Mouse (Mus musculus) Muller cell, postnatal 12 days (primary cell): ENCODE data around the gene Dgkg.

Source experiments
- DNase-seq: peaks from one replicate; pipeline ENCODE4 v3.0.0-alpha.2; 2015; ENCODE audit errors: inconsistent ontology term

The Dgkg gene

DNA sequence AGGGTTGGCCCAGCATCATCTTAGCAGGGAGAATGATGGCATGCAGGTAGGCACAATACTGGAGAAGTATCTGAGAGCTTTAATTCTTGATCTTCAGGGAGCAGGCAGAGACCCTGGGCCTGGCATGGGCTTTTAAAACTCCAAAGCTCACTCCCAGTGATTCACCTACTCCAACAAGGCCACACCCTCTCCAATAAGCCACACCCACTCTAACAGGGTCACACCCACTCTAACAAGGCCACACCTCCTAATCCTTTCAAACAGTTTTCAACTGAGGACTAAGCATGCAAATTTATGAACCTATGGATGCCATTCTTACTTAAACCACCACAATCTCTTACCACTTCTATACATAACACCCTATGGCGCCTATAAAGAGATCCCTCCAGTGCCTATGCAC lies 11.8 kb downstream of the Dgkg start:
- DNase-seq: no peak

DNA sequence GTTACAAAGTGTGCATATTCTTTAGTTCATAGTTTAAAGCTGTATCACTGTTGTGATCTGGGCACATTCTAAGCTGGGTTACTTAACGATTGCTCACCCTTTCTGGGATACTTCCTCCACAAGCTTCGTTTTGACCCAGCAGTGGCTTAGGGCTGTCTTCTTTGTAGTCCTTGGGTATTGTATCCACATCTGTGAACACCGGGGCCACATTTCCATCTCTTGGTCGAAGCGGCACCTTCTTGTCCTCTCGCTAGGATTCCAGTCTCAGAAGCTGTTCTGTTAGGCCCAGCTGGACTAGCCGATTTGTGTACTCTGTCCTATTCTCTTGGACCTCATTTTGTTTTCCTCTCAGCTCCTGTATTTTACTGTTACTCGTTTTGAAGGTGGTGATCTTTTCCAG lies 13.6 kb downstream of the Dgkg start:
- no peak for DNase-seq

DNA sequence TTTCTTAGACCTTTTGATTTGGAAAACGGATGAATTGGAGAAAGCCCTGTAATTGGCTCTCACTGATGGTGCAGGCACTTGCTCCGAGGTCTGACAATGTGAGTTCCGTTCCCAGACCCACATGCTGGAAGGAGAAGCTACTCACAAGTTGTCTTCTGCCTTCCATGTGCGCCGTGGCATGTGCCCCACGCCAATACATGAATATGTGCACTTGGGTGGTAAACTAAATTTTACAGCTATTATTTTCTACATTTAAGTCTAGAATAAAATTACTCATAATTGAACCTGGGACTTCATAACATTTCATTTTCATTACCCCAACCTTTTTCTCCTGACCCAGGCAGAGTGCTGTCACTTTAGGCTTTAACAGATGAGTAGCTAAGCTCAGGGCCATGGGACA lies 14.1 kb downstream of the Dgkg start:
- DNase-seq: no peak

DNA sequence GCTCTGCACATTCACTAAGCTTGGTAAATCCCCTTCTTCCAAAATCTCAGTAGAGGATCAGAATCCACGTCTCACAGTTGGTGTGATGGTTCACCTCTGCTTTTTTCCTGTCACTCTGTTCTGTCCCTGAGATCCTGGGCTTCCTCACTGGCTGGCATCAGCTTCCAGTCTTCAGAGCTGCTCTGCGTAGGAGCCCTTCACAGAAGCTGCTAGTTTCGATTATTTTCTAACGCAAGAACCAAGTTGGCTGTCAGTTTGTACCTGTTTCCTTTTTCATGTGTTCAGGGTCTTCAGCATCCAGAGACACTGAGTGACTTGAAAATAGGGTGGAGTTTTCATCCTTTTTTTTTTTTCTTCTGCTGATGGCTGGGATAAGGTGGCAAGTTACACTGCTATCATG lies 15.0 kb downstream of the Dgkg start:
- no peak for DNase-seq

DNA sequence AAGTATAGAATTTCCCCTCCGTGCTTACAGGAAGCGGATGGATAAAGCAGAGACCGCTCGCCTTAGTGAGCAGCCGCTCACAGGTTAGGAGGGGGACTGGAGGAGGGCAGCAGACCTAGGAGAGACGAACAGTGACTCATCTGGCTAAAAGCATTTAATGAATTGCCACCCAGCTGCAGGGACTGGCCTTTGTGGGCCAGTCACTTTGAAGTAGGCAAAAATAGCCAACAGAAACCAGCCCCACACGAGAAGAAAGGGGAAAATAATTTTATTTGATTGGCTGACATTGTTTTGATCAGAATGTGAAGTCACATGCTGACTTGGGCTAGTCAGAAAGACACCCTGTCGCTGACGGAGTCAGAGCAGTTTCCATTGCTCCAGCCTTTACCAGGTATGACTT lies 15.4 kb downstream of the Dgkg start:
- DNase-seq: no peak

DNA sequence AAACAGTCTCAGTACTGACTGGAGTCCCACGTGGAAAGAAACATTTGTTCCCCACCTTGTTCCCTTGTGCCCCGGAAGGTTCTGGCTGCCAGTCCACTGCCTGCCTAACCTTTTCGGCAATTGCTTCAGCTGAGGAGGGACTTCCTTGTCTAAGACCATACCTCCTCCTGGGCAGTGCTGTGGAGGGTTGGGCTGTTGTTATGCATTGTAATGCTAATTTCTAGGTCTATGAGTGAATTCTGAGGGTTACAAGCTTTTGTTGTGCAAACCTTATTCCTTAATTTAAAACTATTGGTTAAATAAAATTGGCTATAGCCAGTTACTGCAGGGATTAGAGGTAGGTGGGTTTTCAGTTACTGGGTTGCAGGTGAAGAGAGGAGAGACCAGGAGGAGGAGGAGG lies 19.7 kb downstream of the Dgkg start:
- DNase-seq: no peak

DNA sequence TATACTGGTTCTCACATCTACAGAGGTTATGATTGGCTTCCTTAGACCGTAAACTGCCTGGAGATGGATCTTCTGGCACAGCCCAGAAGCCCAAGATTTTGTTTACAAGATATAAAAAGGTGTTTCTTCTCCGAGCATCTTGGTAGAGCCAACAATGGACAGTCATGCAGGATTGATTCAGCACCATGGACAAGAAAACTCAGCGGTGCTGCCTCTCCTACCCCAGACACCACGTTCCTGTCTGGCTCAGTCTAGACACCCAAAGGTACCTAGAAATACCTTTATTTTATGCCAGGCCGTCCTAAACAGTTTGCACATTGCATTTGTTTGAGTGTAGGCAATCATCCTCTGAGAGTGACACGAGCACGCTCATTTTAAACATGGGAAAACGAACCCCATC lies 21.3 kb downstream of the Dgkg start:
- DNase-seq: no peak

DNA sequence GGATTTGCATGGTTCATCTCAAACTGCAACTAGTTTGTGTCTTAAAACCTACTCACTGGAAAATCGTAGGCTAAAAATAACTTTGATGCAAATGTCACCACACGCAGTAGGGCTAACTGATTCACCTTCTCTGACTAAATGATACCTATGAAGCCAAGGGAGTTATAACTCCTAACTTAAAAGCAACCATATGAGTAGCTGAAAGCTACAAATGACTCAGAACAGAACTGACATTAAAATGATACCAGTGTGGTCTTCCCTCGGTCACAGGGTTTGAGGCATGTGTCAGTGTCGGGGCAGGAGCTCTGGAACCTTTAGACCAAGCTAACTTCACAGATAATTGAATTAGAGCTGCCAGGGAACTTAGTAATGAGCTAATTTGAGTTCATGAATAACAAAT lies 24.0 kb downstream of the Dgkg start:
- no peak for DNase-seq

DNA sequence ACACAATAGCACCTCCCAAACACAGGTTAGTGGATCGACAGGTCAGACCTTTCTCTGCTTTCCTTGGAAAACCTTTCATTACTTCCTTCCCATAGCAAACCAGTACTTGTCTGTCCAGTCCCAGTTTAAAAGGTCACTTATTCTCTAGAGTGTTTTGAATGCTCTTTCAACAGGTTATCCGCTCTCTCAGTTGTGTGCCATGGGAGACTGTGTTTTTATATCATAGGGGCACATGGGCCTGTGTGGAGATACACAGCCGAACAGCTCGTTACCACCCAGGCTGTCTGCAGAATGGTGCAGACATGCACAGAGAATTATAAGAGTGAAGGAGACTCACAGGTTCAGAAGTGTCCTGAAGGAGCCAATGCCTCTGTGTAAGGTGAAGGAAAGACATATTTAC lies 26.7 kb downstream of the Dgkg start:
- no peak for DNase-seq

DNA sequence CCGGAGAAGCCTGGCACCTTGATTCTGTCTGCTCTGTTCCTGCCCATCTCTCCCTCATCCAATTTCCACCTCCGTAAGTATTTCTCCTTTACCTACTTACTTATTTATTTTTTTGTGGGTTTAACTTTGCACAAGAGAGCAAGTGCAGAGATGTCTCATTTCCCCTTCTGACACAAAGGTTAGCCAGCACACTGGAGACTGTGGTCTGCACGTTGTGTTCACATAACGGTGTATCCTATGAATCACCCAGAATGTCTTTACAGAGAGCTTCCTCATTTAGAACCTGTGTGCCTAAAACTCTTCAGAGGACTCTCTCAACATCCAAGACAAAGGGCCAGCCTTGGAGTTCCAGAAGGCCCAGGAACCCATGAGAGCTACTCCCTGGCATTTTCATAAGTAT lies 27.1 kb downstream of the Dgkg start:
- DNase-seq: no peak

DNA sequence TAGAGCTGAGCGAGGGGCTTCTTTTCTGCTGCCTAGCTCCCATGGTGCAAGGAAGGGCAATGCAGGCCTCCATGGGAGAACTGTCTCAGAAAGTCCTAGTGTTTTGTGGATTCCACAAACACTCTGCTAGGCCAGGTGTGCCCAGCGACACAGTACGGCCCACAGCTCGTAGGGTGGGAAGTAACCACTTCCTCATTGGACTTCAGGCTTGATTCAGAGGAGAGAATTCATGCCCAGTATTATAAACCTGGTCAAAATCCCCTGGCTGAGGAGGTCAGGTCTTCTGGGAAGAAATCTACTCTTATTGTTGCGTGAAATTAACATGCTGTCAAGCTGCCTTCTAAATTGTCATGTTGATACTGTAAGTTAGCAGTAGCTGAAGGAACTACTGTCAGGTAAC lies 31.0 kb downstream of the Dgkg start:
- DNase-seq: no peak

DNA sequence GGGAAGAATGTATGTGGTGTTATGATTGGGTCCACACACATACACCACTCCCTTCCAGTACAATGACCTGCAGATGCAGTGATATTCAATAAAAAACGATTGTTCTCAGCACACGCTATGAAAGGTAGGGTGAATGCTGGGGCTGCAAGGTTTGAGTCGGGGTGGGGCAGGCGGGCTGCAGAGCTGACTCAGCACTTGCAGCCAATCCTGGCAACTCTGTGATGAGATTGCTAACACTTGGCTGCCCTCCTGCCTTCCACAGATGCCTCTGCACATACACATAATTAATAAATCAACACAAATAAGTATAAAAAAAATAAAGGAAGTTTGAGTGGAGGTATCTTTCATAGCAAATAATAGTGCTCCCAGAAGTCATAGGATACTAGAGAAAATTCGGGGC lies 31.6 kb downstream of the Dgkg start:
- DNase-seq: no peak

DNA sequence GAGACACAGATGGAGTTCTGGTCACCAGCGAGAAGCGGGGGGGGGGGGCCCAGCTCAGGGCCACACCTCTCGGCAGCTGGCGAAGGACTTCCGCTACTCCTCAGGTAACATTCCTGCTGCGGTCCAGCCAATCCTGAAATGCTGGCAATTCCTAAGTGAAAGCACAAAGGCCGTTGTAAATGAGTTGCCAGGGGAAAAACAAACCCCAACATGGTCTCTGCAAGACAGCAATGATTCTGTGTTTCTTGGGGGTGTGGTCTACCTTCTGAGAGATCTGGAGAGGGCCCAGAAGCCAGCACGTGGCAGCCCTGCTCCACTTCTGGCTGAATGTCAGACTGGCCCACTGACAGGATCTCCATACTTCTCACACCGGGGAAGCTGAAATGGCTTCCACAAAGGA lies 34.7 kb downstream of the Dgkg start:
- DNase-seq: no peak

DNA sequence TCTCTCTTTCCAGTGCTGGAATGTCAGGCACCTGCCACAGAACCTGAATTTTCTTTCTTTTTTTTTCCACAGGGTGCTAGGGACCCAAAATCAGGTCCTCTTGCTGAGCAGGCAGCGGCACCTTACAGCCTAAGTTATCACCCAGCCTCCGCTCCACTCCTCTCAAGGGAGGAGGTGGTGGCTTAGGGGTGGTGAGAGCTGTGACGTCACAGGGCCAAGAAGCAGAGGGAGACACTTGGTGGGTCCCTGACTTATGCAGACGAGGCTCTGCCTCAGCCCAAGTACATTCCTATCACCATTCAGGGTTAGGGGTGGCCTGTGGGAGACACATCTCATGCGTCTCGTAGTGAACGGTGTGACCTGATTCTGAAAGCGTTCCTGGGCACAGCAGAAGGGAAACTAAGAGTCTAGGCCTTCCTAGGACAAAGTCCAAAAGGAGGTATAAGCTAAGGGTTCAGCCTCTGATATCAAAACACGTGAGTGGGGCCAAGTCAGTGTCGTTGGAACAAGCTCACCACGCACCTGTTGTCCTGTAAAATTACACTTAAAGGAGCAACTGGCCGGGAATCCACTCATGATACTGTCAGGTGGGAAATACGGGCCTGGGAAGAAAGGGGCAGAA lies 35.6 kb downstream of the Dgkg start:
- no peak for DNase-seq

DNA sequence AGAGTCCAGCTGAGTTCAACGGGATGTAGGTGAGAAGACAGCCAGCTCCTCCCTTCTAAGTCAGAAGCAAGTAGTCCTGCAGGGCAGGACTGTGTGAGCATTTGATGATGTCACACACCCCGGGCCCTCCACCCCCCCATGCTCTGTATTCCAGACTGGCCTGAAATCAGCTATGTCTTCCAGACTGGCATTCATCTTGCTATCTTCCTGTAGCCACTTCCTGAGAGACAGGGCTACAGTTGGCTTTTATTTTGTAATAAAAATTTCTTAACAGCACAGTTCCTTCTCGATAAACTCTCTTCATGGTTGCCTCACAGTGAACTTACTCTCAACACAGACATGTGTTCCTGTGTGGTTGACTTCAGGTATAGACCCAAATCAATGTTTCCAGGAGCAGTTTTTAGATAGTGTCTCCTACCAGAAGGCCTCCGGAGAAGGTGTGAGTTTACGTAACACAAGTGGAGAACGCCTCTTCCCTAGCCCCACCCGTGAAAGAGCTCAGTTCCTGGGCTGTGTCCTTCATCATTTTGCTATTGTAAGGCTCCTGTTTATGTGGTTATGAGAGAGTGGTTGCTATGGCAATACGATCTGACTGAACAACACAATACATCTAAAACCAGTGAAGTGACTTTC lies 38.5 kb downstream of the Dgkg start:
- DNase-seq: no peak

DNA sequence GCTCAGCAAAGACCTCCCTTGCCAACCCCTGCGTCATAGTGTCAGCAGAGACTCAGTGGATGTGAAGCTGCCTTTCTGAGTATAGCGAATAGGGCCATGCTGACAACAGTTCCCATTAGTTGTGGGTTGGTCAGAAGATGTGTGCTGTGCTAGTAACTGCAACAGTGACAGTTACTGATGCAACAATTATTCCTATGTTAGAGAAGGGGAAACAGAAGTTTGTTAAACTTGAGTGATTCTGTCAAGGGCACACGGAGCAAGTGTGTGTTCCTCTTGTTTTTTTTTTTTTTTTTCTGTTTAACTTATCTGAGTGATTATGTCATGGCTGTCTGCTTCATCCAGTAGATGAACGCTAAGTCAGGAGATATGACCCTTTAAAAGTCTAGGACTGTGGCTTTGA lies 41.2 kb downstream of the Dgkg start:
- no peak for DNase-seq

DNA sequence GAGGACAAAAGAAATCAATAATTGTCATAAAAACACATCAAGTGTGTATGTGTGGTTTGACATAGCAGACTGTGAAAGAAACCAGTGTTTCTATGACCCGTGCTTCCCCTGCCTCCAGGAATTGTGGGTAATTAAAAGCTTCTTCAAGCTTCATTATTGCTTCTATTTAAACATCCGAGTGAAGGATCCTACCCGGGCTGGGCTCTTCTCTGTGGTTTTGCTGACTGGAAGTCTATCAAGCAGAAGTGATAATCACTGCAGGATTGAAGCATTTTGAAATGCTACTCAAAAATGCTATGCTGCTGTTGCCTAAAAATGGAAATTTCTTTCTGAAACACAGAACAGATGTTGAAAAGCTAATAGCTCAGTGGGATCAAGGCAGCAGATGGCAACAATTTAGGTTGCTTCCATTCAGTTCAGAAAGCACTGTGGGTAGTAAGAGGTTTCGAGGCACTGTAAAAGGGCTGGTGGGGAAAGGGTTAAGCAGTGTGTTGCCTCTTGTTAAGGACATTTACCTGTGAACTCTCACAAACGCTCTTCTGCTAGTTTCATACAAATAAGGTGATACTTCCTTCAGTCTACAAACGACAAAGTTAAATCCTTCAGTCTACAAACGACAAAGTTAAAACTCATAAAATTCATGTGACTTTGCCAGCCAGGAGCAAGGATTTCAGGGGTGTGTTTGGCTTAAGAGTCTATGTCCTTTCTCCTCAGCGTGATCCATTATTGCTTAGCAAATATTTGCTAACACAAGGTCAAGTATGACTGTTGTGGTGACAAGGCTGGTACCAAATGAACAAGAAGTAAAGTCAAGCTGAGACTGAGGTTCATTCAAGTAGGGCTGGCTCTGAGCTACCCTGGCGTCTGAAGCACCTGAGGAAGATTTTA lies 43.6 kb downstream of the Dgkg start:
- DNase-seq: no peak

DNA sequence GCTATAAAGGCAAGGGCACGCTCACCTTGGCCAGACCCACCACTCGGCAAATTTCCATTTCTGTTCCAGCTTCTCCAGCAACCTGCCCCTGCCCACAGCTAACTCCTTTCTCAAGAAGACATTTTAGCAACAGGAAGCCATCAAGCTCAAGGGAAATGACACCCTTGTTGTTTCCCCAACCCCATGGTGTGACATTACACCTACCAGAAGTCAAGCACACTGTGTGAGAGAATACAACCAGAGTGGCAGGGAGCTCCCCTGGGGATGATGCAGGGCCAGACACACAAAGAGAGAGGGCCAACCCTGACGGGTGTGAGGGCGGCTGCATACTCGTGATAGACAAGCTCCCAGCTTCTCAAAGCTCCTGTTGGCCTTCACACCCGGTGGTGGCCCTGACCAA lies 49.0 kb downstream of the Dgkg start:
- DNase-seq: no peak

DNA sequence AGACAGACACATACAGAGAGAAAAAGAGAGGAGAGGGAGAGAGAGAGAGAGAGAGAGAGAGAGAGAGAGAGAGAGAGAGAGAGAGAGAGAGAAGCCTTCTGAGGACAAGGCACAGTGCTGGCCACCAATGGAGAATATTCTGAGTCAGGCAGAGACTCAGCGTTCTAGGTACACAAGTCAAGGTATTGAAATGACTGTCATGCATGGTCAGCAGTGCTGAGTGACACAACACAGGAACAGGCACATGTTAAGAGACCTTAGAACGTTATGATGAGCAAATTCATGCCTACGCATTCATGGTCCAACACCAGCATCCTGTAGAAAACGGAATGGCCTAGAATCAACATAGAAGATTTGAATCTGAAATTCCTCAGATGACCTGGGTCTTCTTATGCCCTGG lies 50.0 kb downstream of the Dgkg start:
- no peak for DNase-seq

DNA sequence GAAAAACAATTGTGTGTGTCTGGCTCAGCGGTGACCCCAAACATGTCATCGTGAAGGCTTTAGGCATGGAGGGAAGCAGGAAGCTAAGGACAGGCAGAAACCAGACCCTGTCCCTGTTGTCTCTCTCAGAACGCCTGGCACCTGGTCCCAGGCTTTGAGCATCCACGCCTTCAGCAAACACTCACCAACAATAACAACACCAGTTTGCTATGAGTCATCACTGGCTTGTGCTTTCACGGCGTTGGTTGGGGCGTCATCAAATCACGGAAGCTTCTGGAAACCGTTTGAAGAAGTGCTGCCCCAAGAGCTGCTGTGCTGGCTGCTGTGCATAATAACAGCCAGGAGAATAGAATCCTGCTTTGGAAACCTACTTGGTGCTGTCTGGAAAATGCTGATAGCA lies 54.6 kb downstream of the Dgkg start:
- no peak for DNase-seq

DNA sequence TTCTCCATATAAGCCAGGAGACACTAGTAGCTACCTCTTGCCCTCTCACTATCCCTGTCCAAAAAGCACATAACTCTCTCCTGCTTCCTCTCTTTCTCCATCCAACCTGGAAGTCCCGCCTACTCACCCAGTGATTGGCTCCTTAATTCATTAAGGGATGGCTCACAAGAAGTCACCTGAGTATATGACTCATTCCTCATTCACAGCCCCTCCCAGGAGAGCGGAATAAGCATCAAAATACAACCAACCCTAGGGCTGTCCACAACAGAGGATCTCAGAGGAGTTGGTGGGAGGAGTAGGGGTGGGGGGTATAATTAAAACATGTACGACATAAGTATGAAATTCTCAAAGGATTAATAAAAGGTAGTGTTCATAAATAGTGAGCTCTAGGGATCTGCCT lies 55.3 kb downstream of the Dgkg start:
- no peak for DNase-seq

DNA sequence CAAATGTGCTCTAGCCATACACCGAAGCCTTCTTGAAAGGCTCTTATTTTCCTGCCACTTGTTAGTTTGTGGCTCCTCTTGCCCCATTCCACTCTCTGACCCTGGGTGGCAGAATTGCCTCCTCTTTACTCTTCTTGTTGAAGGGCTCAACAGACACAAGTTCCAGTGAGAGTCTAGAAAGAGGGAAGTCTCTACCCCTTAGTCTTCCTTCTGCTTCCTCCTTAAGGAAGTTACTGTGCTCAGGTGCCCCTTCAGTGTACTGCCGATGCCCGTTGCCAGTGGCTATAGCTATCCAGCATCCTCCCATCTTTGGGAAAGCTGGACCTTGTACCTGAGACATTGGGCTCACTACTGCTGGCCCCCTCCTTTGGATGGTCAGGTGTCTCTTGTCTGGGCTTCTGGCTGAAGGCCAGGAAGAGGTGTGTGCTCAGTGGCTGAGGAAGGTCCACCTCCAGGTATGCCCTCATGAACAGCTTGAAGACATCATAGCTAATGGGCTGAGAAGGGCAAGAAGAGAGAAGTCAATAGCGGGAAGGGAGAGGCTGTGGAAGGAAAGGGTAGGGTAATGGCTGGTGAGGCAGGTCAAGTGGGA lies 56.8 kb downstream of the Dgkg start:
- DNase-seq: no peak

DNA sequence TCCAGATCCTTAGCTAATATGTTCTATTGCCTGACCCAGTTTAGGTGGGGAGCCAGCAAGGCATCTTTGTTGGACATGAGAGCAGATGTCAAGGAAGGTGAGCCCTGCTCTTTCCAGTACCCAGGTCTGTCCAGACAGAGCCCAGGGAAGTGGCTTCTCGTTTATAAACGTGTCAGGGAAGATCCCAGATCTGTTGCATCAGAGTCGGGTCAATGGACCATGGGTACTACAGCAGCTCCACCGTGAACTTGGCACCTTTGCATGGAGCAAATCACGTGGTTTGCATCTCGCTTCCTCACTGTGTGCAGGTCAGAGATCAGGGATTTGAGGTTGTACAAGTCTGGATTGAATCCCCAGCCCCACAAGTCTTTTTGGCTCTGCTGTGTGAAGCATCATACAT lies 58.3 kb downstream of the Dgkg start:
- no peak for DNase-seq
